Mouse (Mus musculus) lung, postnatal 10 days (tissue): Measurements from ENCODE around the gene Eno3.

ENCODE experiments used
- DNase-seq: peaks from one replicate; pipeline ENCODE4 v3.0.0; 2021

Gene Eno3

GRCm38 (mm10) chr11:70644564-70645103 is 12.4 kb upstream of the Eno3 start:
- no peak for DNase-seq

- no peak for DNase-seq
These were observed 11.3 kb upstream of the Eno3 start for GRCm38 (mm10) chr11:70645461-70646258.

DNA sequence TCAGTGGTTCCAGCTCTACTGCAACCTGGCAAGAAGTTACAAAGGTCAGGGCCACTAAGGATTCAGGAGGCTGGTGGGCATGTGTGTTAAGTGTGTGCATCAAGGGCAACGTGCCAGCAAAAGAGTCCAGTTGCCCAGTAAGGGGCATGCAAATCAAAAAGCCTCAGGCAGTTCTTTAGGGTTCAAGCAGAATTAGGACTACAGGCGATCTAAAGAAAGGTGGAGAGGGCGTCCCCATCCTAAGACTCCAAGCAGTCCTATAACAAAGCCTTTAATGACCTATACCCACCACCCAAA is 10.8 kb upstream of the Eno3 start:
- DNase-seq: no peak

DNA sequence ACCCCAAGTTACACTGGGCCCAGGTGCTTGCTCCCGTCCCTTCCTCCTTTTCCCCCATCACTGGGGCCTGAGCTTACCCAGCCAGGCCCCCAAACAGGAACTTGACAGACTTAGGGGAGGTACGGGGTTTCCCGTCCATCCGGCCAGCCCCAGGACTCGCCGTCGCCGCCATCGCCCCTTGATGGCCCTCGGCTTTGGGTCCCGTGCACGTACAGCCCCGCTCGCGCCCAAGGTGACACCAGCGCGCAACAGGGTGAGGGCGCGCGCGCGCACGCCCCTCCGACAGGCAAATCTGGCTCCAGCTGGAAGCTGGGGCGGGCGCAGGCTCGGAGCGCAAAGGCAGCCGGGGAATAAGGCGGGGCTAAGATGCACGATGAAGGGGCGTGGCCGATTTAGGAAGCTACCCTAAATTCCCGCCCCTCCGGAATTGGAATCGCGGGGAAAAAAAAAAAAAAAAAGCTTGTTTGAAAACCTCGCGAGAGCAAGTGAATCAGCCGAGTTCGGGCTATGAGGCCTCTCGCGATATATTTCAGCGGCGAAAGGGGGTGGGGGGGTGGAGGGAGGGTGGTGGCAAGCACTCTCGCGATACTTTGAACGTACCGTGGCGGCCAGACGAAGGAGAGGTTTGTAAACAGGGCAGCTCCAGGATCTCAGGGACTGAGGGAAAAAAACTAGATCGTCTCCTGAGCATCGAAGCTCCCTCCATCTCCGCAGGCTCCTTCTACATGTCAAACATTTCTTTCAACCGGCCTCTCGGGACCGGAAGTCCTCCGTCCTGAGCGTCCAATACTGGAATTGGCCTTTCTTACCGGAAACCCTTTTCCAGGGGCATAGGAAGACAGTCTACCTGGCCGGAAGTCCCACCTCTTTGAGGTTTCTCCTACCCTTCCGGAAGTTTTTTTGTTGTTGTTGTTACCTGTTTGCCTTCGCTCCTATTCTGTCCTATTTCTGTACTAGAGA is 10.0 kb upstream of the Eno3 start, which contains the start of the genes Rnf167 and Slc25a11:
TSS of gene Rnf167 (plus strand) at position 545 of the 960 bp plus-strand sequence.
TSS of gene Slc25a11 (minus strand) at position 789 of the 960 bp plus-strand sequence.
- peak; percentile 99 for DNase-seq

GRCm38 (mm10) chr11:70647716-70648420 is 9.1 kb upstream of the Eno3 start:
- peak; percentile 52 for DNase-seq

GRCm38 (mm10) chr11:70648512-70648911 is 8.5 kb upstream of the Eno3 start:
- no peak for DNase-seq

DNA sequence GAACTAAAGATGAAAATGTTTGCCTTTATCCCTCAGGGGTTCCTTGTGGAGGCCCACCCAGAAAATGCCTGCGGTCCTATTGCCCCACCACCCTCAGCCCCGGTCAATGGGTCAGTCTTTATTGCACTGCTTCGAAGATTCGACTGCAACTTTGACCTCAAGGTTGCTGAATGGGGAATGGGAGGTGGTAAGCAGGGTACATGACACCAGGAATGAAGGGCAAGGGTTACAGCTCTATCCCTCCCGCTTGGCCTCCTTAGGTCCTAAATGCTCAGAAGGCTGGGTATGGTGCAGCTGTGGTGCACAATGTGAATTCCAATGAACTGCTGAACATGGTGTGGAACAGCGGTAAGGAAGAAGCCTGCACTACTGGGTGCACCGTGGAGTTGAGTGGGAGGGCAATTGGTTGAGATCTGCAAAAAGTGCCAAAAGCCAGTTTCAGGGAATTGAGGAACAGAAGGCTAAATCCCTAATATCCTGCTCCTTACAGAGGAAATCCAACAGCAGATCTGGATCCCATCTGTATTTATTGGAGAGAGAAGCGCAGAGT is 7.7 kb upstream of the Eno3 start:
- DNase-seq: no peak

GRCm38 (mm10) chr11:70650322-70651175 is 6.5 kb upstream of the Eno3 start:
- no peak for DNase-seq

- no peak for DNase-seq
These were observed 5.6 kb upstream of the Eno3 start for GRCm38 (mm10) chr11:70651391-70651790.

DNA sequence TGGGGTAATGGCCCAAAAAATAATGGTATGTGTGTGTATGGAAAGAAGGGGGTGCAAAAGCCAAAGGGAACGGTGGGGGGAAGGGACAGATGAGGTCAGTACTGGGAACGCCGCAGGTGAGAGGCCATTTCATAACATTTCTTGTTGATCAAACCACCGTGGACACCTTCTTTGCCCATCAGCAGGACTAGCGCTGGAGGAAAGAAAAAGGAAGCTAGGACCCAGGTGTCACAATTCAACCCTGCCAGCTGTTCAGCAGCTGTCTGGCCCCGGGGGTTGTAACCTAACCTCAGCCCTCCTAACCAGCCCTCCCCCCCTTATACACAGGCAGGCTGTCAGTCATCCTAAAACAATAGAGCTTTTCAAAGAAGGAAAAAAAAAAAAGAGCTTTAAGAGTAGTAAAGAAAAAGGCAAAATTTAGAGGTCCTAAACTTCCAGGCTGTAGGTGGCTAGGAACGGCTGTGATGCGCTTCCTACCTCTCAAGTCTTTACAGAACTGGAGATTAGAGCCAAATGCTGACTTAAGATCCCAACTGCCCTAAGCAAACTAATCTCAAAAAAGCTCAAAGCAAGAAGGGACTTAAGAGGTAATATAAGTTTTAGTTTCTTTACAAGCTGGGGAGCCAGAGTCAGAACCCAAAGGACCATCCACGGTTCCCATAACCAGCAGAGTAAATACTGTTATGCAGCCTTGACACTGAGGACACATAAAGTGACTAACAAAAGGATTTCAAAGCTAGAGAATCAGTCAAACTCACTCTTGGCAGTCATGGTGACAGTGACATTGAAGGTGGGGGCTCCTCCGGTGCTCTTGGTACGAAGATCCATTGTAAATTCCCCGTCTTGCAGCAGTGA is 4.7 kb upstream of the Eno3 start:
- DNase-seq: peak; percentile 46

- no peak for DNase-seq
These were observed 4.1 kb upstream of the Eno3 start for GRCm38 (mm10) chr11:70652884-70653344.

- DNase-seq: peak; percentile 78
These were observed 3.4 kb upstream of the Eno3 start for GRCm38 (mm10) chr11:70653345-70654197.

GRCm38 (mm10) chr11:70654198-70654922 is 2.6 kb upstream of the Eno3 start, which contains the start of gene Pfn1:
Gene Pfn1, minus strand, starts transcription at chr11:70654644.
- peak; percentile 80 for DNase-seq

- DNase-seq: peak; percentile 91
These were observed 2.0 kb upstream of the Eno3 start for GRCm38 (mm10) chr11:70654923-70655570.

DNA sequence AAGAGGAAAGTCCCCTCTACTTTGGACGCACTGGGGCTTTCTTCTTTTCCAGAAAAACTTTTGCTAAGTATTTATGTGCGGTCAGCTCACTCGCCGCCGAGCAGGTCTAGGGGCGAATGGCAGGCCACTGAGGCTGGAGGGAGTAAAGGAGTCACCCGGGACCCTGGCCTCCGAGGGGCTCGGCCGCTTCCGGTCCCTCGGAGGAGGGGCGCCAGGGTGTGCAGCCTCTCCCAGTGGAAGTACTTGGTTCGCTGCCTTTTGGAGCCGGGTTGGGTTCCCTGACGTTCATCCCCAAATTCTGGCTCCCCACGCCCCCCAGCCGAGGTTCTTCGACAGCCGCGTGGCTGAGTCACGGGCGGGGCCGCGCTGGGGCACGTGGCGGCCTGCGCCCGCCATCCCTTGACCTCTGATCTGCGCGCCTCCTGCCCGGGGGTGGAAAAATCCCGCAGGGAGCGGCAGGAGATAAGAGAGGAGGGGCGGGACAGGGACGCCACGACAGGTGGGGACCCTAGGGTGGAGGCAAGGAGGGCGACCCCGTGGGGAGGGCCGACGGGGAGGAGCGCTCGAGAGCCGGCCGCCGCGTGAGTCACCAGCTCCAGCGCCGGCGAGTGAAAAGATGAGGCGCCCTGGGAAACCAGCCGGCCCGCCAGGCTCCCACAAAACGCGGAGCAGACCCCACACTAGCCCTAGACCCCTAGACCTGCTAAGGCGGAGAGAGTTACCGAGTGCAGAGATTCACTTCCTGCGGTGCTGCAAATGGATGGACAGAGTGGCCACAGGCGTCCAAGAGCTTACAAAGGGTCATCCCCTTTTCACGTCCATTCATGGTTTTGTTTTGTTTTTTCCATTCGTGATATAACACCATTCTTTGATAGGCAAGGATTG is 1.2 kb upstream of the Eno3 start:
- peak; percentile 76 for DNase-seq

GRCm38 (mm10) chr11:70656456-70656927 is 510 bp upstream of the Eno3 start:
- DNase-seq: peak; percentile 59

GRCm38 (mm10) chr11:70657573-70657972 is 571 bp downstream of the Eno3 start:
- no peak for DNase-seq
